Mouse (Mus musculus) heart, postnatal 10 days (tissue): ENCODE results near the gene Timm50. TPM values are rescaled to one million over a fixed set of nuclear protein-coding genes. Genes with fewer than 3 reads are reported as not detected.

Experiments
- DNase-seq, 2 experiments: peaks; one replicate each; pipeline ENCODE4 v3.0.0; 2021
- intact Hi-C: fragments of 180-260 bp; cut with DNase I; formaldehyde crosslinking; loops from one replicate; pipeline ENCODE4 v1.15.1; 2025
- total RNA-seq, 2 experiments: library from RNA; stranded (reverse); gene quantifications; 2 replicates each; pipeline ENCODE4 v1.2.3; 2021

Timm50 gene
- total RNA-seq, 2 experiments from 2014 or later, result 54.8 to 58.8 TPM

DNA sequence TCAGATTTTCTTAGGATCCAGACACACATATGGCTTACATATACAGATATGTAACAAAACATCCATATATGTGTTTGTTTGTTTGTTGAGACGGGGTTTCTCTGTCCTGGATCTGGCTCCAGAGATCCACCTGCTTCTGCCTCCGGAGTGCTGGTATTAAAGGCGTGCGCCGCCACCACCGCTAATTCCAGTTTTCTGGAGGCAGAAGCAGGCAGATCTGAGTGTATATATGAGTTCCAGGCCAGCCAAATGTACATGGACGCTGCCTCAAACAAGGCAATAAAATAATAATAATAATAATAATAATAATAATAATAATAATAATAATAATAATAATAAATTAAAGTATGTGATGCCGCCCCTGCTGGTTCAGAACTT, 34.6 kb downstream of the Timm50 start:
- intact Hi-C loops, result loop anchor here (2.0 to 10.0 kb wide), 2 partner anchors 66 to 222 kb away; partner anchors contain the start of gene Psmc4
- DNase-seq, result no peak

DNA sequence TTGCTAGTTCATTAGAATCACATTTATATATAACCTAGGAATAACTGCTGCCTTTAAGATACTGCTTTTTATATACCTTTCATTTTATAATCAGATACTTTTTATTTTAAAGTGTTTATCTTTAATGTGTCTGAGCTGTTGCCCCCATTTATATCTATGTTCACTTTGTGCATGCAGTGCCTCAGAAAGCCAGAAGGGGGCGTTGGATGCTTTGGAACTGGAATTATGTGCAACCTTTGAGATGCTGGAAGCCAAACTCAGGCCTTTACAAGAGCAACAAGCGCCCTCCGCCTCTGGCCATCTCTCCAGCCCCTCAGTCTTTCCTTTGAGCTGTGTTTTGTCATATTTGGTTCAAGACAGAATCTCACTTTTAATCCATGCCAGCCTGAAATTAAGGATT, 40.1 kb downstream of the Timm50 start:
- intact Hi-C loops, result loop anchor here (10.0 kb wide), 1 partner anchor 217 kb away; the partner anchor contains the start of gene Psmc4
- no peak for DNase-seq

DNA sequence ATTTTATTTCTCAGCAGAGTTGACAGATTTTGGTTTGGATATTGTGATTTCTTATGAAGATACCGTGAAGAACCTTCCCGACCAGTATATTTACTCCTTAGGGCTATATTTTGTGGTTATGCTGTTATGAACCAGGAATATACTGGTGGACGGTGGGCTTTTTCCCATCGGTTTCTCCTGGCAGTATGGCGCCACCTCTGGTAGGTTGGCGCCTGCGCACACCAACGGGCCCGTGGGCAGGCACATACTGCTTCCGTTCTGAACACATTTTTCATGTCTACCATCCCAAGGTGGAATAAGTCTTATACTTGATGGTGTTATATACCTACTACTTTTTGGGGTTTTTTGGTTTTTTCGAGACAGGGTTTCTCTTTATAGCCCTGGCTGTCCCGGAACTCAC, 42.5 kb downstream of the Timm50 start:
- intact Hi-C loops, result no loop called here
- DNase-seq, result no peak

DNA sequence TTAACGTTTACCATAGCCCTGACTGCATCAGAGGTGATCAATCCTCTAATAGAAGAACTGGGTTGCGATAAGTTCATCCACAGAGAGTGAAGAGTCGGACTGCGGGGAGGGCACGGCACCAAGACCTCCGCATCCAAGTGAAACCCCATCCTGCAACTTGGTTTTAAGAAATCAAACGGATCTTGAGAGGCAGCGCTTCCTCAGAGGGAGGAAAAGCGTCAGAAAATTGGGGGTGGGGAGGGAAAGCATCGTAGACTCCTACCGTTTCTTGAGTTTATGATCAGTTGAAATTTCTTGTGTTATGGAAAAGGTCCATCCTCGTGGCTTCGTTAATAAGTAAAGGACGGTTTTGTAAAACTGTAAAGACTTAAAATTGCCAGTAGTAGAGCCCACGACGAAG, 43.3 kb downstream of the Timm50 start:
- intact Hi-C loops, result no loop called here
- no peak for DNase-seq

DNA sequence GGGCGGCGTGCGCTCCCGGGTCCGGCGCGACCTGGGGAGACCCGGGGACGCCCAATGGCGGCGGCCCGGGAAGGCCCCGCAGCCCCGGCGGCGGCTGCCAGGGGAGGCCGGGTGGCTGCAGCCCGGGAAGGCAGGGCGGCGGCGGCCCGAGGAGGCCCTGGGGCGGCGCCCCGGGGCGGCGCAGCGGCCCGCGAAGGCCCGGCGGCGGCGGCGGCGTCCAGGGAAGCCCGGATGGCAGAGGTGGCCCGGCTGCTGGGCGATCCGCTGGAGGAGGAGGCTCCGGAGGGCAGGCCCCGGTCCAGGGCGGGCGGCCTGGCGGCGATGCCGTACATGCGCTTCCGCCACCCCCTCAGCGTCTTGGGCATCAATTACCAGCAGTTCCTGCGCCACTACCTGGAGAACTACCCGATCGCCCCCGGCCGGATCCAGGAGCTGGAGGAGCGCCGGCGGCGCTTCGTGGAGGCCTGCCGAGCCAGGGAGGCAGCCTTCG, 43.8 kb downstream of the Timm50 start:
- peak; percentile 65 to 69 for DNase-seq
- intact Hi-C loops, result no loop called here

DNA sequence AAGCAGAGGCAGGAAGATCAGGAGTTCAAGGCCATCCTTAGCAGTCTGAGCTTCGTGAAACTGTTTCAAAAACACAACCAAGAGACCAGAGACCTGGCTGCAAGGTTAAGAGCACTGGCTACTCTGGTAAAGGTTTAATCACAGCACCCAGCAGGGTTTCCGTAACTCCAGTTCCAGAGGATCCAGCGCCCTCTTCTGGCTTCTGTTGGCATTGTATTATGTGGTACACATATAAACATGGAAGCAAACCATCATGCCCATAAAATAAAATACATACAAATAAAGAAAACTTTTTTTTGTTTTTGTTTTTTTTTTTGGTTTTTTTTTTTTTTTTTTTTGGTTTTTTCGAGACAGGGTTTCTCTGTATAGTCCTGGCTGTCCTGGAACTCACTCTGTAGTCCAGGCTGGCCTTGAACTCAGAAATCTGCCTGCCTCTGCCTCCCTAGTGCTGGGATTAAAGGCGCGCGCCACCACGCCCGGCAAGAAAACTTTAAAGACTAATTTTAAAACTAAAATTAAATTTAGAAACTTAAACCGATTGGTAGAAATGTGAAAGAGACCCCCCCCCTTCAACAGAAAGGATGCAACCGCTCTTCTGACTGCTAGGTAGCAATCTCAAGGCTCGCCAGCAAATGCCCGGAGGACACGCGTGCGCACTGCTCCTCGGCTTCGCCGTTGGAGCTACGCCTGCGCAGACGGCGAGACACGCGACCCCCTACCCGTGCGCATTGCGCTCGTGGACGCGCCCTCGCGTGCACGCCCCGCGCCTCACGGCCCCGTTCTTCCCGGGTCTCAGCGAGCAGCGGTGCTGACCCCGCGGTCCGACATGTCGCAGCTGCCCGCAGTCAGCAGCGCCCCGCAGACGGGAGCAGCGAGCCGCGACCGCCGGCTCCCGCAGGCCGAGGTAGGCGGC, 44.5 kb downstream of the Timm50 start, which contains the start of gene Eid2:
Eid2 (plus strand) TSS at position 753 of the 913 bp plus-strand sequence.
- peak; percentile 88 to 89 for DNase-seq
- intact Hi-C loops, result no loop called here

DNA sequence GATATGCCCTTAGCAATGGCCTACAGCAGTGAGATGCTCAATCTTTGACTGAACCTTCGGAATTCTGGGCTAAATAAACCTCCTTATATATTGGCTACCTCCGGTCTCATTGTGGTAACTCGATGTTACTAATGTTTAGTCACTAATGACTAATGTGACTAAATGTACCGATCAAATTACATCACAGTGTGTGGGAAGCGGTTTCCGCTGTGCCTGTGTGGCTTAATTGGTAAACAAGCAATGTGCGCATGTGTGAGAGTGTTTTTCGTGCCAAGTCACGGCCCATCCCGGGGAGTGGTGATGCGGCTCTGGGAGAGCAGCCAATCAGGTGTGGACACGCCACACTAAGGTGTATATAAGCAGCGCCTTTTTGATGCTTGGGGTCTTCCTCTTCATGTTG, 46.5 kb downstream of the Timm50 start:
- intact Hi-C loops, result no loop called here
- DNase-seq, result no peak

DNA sequence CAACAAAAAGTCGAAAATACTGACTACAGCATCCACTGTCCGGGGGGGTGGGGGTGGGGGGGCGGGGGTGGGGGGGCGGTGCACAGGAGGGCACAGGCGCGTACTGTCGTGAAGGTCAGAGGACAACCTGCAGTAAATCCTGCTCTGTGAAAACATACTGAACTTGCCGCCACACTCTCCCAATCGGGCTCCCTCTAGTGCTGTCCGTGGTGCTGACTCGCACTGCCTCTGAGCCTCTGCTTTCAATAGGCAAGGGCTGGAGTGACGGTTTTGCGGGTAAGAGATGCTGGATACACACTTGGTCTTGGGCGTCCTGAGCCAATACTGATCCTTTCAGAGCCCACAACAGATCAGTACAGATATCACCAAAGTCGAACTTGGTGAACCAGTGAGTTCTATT, 48.1 kb downstream of the Timm50 start:
- intact Hi-C loops, result no loop called here
- DNase-seq, result peak; percentile 78 to 88

DNA sequence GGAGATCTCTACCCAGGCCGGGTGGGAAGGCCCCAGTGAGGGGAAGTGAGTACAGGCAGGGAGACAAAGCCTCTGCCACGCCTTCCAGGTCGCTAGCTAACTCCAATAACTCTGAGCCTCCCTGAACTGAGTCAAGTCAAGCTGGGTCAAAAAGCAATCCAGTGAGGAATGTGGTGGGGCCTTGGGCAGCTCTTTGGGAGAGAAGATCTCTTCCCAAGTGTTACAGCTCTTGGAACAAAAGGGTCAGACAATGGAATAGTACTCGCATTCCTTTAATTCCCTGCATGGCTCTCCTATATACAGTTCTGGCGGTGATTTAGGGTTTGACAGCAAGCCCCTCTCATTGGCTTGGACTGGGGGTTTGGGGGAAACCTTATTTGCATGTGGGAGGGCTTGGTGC, 49.0 kb downstream of the Timm50 start:
- intact Hi-C loops, result no loop called here
- DNase-seq, result no peak

Other genes with a start within 250 kb of the Timm50 start
- gene Fcgbp, start 240.8 kb downstream of the Timm50 start, total RNA-seq, result under 1 TPM in 1 of 2 experiments, not detected in 1; 0.07 TPM
- gene 9530053A07Rik, start 182.6 kb downstream of the Timm50 start, total RNA-seq, result not detected
- 10 to 100 TPM; 46.8 to 50.0 TPM for gene Fbl, start 142.4 kb downstream of the Timm50 start, total RNA-seq
- 10 to 100 TPM; 32.2 to 35.6 TPM for gene Dyrk1b, start 132.6 kb downstream of the Timm50 start, total RNA-seq
- gene Eid2, start 44.2 kb downstream of the Timm50 start, total RNA-seq, result 10 to 100 TPM; 17.1 to 17.2 TPM
- 10 to 100 TPM; 10.9 to 11.1 TPM for gene Eid2b, start 34.3 kb downstream of the Timm50 start, total RNA-seq
- not detected for gene Selenov, start 20.9 kb downstream of the Timm50 start, total RNA-seq
- not detected for gene Dll3, start 9.8 kb downstream of the Timm50 start, total RNA-seq
- gene Supt5, start 26.7 kb upstream of the Timm50 start, total RNA-seq, result 10 to 100 TPM; 60.7 to 61.1 TPM
- gene Rps16, start 38.6 kb upstream of the Timm50 start, total RNA-seq, result 100 to 1,000 TPM; 768 to 852 TPM
- 10 to 100 TPM; 36.0 to 42.3 TPM for gene Plekhg2, start 60.5 kb upstream of the Timm50 start, total RNA-seq
- 10 to 100 TPM; 12.7 to 15.8 TPM for gene Zfp36, start 68.2 kb upstream of the Timm50 start, total RNA-seq
- 10 to 100 TPM; 20.7 to 22.6 TPM for gene Med29, start 80.6 kb upstream of the Timm50 start, total RNA-seq
- 10 to 100 TPM; 41.7 to 51.2 TPM for gene Paf1, start 80.9 kb upstream of the Timm50 start, total RNA-seq
- gene Gmfg, start 125.4 kb upstream of the Timm50 start, total RNA-seq, result 1 to 10 TPM; 7.6 to 8.7 TPM
- gene Lrfn1, start 139.9 kb upstream of the Timm50 start, total RNA-seq, result 1 to 10 TPM; 2.0 to 2.7 TPM
- not detected for gene Ifnl2, start 198.4 kb upstream of the Timm50 start, total RNA-seq
- not detected for gene Ifnl3, start 210.8 kb upstream of the Timm50 start, total RNA-seq
- not detected for gene Sycn, start 228.8 kb upstream of the Timm50 start, total RNA-seq
- not detected for gene Nccrp1, start 235.2 kb upstream of the Timm50 start, total RNA-seq